Mouse (Mus musculus) lung, adult 2 months (tissue): ENCODE results near the gene Cers6. TPM values are rescaled to one million over a fixed set of nuclear protein-coding genes. Genes with fewer than 3 reads are reported as not detected.

ENCODE experiments used
- DNase-seq: peaks from one replicate; pipeline ENCODE4 v3.0.0; 2022
- H3K4me1 ChIP-seq: fragments of 200-500 bp; 2 replicates; pipeline ENCODE4 v1.6.1; 2011; ENCODE audit warnings: low read length; ENCODE audit not compliant: control insufficient read depth, insufficient read depth
- H3K4me3 ChIP-seq: fragments of 200-500 bp; replicated peaks from 2 replicates; pipeline ENCODE3; 2011; ENCODE audit warnings: low read depth, mild to moderate bottlenecking, control low read depth, low read length; ENCODE audit errors: extremely low read depth
- CTCF ChIP-seq: fragments of 200-500 bp; IDR thresholded peaks from 2 replicates; pipeline ENCODE4 v1.5.1; 2011; ENCODE audit warnings: mild to moderate bottlenecking, low read length, control low read depth; ENCODE audit not compliant: insufficient read depth
- POLR2A ChIP-seq: fragments of 200-500 bp; IDR thresholded peaks from 2 replicates; pipeline ENCODE4 v1.6.1; 2011; ENCODE audit warnings: low read depth, mild to moderate bottlenecking, control low read depth, low read length, borderline replicate concordance; ENCODE audit errors: extremely low read depth
- WGBS: fragments of 180-500 bp; shearing (Covaris S2); methylation state at CpG from one replicate; pipeline ENCODE4 v1.1.7; 2018; 5-methylcytosine and 5-hydroxymethylcytosine counted together
- polyA plus RNA-seq: library from polyadenylated mRNA; depleted of rRNA; stranded (reverse); fragments of >200 nt; gene quantifications from 2 replicates; pipeline ENCODE4 v1.2.3, GENCODE M21; 2012

Cers6 gene
- polyA plus RNA-seq, 1 experiment, result 16.2 TPM

DNA sequence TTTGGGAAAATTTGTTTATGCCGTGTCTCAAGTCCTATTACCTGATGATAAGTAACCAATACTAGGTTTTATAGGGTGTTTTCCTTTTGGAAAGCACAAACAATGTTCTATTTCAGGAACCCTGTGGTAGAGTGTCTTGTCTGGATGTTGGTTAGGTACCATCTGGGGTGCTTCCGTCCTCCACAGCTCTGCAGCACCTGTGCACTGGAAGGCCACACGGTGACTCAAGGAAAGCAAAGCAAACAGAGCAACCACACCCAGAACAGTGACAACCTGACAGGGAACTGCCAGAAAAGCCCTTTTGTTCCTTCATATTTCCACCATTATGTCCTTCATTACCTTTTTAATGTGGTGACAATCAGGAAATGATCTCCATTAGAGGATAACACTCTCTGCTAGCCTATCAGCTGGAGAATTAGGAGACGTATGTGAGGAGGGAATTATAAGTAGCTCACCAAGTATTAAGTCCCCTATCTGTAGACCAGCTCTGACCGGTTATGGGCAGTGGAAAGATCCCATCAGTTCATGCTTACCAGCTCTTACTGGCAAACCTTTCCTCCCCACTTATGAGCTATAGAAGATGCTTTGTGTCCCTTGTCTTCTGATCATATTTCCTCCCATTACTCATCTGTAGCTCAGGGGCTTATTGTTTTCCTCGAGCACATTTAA is 158.7 kb downstream of the Cers6 start:
- H3K4me3 ChIP-seq, result no peak overlapping the region
- no peak for DNase-seq
- WGBS, result 76% methylated on average over 6 of the region's 6 CpGs
- TF ChIP-seq POLR2A (no peak), CTCF (no peak)
- H3K4me1 ChIP-seq, result peaks cover 5% of the 10 kb centered on the region

DNA sequence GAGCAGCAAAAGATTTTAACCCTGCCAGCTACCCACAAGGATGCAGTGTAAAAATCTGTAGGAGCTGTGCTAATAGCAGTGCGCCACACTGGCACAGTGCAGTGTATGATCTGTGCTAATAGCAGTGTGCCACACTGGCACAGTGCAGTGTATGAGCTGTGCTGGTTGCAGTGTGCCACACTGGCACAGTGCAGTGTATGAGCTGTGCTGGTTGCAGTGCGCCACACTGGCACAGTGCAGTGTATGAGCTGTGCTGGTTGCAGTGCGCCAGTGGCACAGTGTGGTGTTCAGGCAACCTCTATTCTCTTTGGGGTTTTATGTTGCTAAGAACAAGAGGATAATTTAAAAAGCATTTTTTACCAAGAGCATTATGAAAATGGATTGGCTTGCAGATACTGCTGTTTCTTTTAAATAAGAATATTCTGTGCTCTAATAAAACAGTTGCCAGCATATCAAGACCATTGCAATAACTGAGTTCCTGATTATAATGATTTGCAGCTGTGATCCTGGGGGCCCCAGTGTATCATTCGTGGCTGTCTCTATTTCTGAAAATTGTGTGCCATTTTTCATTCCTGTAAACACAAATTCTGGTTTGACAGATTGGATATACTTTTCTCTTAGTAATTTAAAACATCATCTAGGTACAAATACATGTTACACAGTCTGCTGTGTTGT is 159.5 kb downstream of the Cers6 start:
- Histone ChIP-seq H3K4me1 (peaks cover 5% of the 10 kb centered on the region), H3K4me3 (no peak overlapping the region)
- TF ChIP-seq CTCF, result no peak
- TF ChIP-seq POLR2A, result no peak
- no peak for DNase-seq
- 80% methylated on average over 4 of the region's 4 CpGs for WGBS

DNA sequence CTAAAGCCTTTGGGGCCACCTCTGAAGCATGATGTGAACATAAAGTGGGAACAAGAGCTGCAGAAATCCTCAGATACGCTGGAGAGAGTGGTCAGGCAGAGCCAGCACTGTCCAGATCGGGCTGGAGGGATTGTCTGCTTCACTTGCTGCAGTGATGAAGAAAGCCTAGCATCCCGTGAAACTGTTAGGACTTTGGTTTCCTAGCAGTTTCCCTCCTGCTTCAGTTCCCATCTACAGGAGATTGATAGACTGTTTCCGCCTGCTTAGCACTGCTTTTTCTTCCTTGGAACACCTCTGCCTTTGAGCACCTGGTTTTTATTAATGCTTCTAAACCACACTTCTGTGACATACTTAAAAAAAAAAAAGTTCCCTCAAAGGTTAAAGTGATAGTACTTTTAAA is 160.3 kb downstream of the Cers6 start:
- Histone ChIP-seq H3K4me3 (no peak overlapping the region), H3K4me1 (peaks cover 5% of the 10 kb centered on the region)
- WGBS, result 52% methylated on average over 4 of the region's 4 CpGs
- TF ChIP-seq CTCF (no peak), POLR2A (no peak)
- no peak for DNase-seq

DNA sequence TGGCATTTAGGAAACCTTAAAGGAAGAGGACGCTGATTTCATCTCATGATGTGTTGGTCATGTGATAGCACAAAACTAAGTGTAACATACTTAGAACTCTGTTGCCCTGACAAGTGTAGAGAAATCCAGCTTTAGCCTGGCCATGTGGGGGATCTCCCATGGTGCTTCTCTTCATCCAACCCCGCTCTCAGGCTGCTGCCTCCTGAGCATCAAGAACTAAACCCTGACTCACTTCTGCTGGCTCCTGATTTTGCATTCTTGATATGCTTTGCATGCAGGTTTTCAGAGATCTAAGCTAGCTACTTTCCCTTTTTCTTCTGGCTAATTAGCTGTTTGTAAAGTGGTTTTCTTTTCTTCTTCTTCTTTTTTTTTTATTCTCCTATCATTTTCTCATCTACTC is 163.6 kb downstream of the Cers6 start:
- TF ChIP-seq CTCF, result no peak
- TF ChIP-seq POLR2A, result no peak
- 83% methylated on average over 2 of the region's 2 CpGs for WGBS
- no peak for DNase-seq
- Histone ChIP-seq H3K4me1 (peaks cover 5% of the 10 kb centered on the region), H3K4me3 (no peak overlapping the region)

DNA sequence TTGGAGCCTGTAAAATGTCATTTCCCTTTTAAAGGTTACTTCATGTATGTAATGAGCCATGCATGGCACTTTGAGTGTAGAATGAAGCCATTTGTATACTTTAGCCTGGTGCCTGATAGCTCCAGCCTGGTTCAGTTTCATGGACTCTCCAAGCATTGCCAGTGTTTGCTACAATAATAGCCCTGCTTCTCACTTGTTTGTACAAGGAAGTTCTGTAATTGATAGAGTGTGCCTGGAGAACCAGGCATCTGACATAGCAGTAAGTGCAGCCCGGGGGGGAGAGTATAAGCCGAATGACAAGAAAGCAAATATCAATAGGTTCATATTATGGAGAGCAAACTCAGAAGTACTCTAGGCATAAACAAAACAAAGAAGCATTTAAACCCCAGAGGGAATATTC is 171.3 kb downstream of the Cers6 start:
- Histone ChIP-seq H3K4me3 (no peak overlapping the region), H3K4me1 (no peaks in the 10 kb centered on the region)
- WGBS, result 24% methylated on average over 2 of the region's 2 CpGs
- no peak for DNase-seq
- TF ChIP-seq CTCF (no peak), POLR2A (no peak)

DNA sequence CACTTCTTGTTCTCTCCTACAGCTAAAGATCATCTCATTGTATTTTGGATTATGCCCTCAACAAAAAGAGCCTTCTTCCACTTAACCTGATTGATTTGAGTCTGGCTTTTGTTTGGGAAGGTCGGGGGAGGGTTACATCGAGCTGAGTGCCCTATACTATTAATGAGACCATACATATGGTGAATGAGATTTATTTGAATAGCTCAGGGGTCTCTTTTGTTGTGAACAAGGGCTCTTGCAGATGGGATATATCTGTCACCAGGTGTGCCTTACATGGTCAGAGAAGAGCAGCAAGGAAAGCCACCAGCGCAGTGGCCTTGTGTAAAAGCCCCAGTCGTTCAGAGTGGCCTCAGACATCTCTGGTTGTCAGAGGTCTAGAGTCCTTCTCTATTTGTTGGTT is 174.2 kb downstream of the Cers6 start:
- Histone ChIP-seq H3K4me1 (no peaks in the 10 kb centered on the region), H3K4me3 (no peak overlapping the region)
- DNase-seq, result no peak
- TF ChIP-seq CTCF (no peak), POLR2A (no peak)
- 57% methylated on average over 4 of the region's 4 CpGs for WGBS

DNA sequence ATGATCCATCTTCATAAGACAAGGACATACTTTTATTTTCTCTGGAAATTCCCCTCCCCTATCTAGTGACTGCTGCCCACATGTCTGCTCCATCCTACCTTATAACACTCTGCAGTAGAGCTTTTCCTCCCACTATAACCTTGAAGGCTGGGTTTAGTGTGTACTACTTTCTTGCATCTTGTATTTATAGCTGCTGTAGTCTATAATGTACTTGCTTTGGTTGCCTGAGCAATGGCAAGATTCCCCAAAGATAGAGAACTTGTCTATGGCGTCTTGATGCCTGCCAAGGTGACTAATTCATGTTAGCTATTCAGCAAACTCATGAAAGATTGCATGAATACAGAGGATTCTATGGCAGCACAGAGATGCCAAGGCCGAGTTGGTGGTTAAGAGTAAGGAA is 176.1 kb downstream of the Cers6 start:
- no peak for DNase-seq
- TF ChIP-seq CTCF, result no peak
- no peak for TF ChIP-seq POLR2A
- no peaks in the 10 kb centered on the region for H3K4me1 ChIP-seq
- WGBS, result 89% methylated on average over 2 of the region's 2 CpGs
- no peak overlapping the region for H3K4me3 ChIP-seq

DNA sequence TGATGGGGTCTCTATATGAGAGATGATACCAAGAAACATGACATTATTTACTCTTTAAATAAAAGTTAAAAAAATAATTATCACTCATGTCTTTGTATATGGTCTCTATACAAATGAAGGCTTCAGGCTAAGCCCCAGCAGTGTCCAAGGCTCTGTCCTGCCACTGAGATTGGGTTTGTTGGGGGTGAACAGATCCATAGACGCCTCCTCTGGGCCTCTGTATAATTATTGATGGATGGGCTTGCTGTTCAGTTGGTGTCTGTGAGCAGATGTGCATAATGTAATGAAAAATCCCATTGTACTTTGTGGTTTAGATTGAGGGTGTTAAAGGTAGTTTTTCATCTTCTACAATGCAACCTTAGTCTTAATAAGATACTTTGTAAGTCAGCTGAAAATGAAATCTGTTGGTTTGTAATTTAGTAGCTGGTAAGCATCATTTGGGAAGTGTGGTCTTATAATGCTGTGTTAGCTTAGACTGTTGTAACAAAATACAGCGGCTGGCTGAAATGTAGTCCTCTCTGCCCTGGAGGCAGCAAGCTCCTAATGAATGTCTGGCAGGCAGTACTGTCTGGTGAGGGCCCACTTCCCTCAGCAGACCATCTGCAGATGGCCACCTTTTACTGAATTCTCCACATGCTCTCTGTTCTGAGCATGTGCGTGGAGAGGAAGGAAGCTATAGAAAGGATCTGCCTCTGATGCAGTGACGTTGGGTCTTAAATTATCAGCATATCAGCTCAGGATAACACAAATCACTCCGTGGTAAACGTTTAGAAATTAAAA is 181.3 kb downstream of the Cers6 start:
- DNase-seq, result no peak
- Histone ChIP-seq H3K4me1 (no peaks in the 10 kb centered on the region), H3K4me3 (no peak overlapping the region)
- TF ChIP-seq POLR2A, result no peak
- TF ChIP-seq CTCF, result no peak
- WGBS, result 75% methylated on average over 6 of the region's 6 CpGs

DNA sequence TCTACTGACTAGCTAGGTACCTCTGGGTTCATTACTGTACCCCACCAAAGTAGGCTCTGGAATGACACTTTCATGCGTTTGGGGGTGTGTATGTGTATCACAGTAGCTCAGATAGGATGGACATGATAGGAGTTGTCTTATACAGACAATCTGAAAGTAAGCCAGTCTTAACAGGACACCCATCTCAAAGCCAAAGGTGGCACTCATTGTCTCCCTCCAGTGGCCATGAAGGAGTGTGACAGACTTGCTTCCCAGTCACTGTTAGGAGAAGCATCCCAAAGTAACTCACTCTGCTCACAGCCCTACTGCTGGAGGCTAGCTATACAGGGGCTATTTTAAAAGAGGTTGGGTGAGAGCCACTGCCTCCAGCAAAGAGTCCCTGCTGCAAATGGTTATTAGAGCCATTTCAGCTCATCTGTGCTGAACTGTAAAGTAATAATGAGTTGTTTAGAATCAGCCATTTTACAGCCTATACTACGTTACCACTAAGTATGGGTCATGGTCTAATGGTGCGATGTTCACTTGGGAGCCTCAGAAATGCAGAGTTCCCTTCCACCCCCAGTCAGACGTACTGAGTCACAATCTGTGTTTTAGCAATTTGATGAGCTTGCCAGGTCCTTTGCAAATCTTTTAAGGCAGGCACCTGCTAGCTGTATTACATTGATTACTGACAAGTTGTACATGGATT is 182.3 kb downstream of the Cers6 start:
- Histone ChIP-seq H3K4me3 (no peak overlapping the region), H3K4me1 (no peaks in the 10 kb centered on the region)
- peak; percentile 67 for TF ChIP-seq CTCF
- TF ChIP-seq POLR2A, result no peak
- peak; percentile 17 for DNase-seq
- 79% methylated on average over 4 of the region's 4 CpGs for WGBS
